Mouse (Mus musculus) kidney, adult 9 months (tissue): Measurements from ENCODE around the gene Ivd.
A peak's percentile ranks its signal among the peaks of the same experiment; 100 is the strongest.

Source experiments
- DNase-seq: peaks from one replicate; pipeline ENCODE4 v3.0.0; 2022

The Ivd gene

GRCm38 (mm10) chr2:118910605-118911278 lies 49.0 kb downstream of the Ivd start:
- peak; percentile 76 for DNase-seq

GRCm38 (mm10) chr2:118912706-118913105 lies 51.0 kb downstream of the Ivd start:
- no peak for DNase-seq

- DNase-seq, result peak; percentile 79
These were observed 52.0 kb downstream of the Ivd start for GRCm38 (mm10) chr2:118913551-118914276.

GRCm38 (mm10) chr2:118914685-118915084 lies 52.9 kb downstream of the Ivd start:
- no peak for DNase-seq

GRCm38 (mm10) chr2:118916436-118916835 lies 54.7 kb downstream of the Ivd start:
- peak; percentile 77 for DNase-seq

- DNase-seq, result no peak
These were observed 56.8 kb downstream of the Ivd start for GRCm38 (mm10) chr2:118918543-118918942.

GRCm38 (mm10) chr2:118920428-118920827 lies 58.7 kb downstream of the Ivd start:
- DNase-seq, result no peak

- DNase-seq, result no peak
These were observed 64.2 kb downstream of the Ivd start for GRCm38 (mm10) chr2:118925952-118926351.

GRCm38 (mm10) chr2:118926361-118926997 lies 64.7 kb downstream of the Ivd start, which contains the start of gene Chst14:
Gene Chst14, plus strand, starts transcription at chr2:118926496.
- DNase-seq, result peak; percentile 69

GRCm38 (mm10) chr2:118926998-118927739 lies 65.4 kb downstream of the Ivd start:
- no peak for DNase-seq
